Mouse (Mus musculus) ES-Bruce4 (cell line): ENCODE data around the gene Dnm1. TPM values are rescaled to one million over a fixed set of nuclear protein-coding genes. Genes with fewer than 3 reads are reported as not detected.

Experiments
- H3K27ac ChIP-seq: 2 replicates; pipeline ENCODE4 v1.5.1; 2012; ENCODE audit warnings: low read length, inconsistent platforms; ENCODE audit not compliant: insufficient read depth
- H3K27me3 ChIP-seq: 2 replicates; pipeline ENCODE4 v1.6.1; 2012; ENCODE audit warnings: mild to moderate bottlenecking, low read length, inconsistent platforms; ENCODE audit not compliant: control insufficient read depth, poor library complexity, insufficient read depth, severe bottlenecking
- H3K36me3 ChIP-seq: 2 replicates; pipeline ENCODE4 v1.6.1; 2012; ENCODE audit warnings: inconsistent platforms, mild to moderate bottlenecking, low read length, moderate library complexity; ENCODE audit not compliant: control insufficient read depth, poor library complexity, insufficient read depth, severe bottlenecking
- H3K4me1 ChIP-seq: one replicate; pipeline ENCODE4 v1.8.1; 2011; ENCODE audit warnings: low read length; ENCODE audit not compliant: control insufficient read depth, insufficient read depth
- H3K4me3 ChIP-seq: 2 replicates; pipeline ENCODE4 v1.5.1; 2011; ENCODE audit warnings: low read depth, mild to moderate bottlenecking, low read length
- H3K9ac ChIP-seq: 2 replicates; pipeline ENCODE4 v1.6.1; 2012; ENCODE audit warnings: low read depth, mild to moderate bottlenecking, inconsistent platforms; ENCODE audit not compliant: poor library complexity, severe bottlenecking
- H3K9me3 ChIP-seq: replicated peaks from 2 replicates; pipeline ENCODE4 v1.6.1; 2012; ENCODE audit warnings: mild to moderate bottlenecking, low read length, inconsistent platforms; ENCODE audit not compliant: control insufficient read depth, poor library complexity, insufficient read depth, severe bottlenecking
- CTCF ChIP-seq: IDR thresholded peaks from one replicate; pipeline ENCODE4 v1.8.1; 2011; ENCODE audit warnings: low read depth, low read length
- EP300 ChIP-seq: IDR thresholded peaks from 2 replicates; pipeline ENCODE4 v1.6.1; 2011; ENCODE audit warnings: low read depth, low read length; ENCODE audit not compliant: insufficient read depth
- POLR2A ChIP-seq: IDR thresholded peaks from one replicate; pipeline ENCODE4 v1.8.1; 2011; ENCODE audit warnings: low read length; ENCODE audit not compliant: insufficient read depth
- polyA plus RNA-seq: library from polyadenylated mRNA; stranded (reverse); fragments of >200 nt; gene quantifications from 2 replicates; pipeline ENCODE4 v1.2.4, GENCODE M21; 2011; ENCODE audit warnings: low read depth; ENCODE audit not compliant: missing spikeins, insufficient read depth, insufficient read length

Dnm1 gene
- polyA plus RNA-seq, 1 experiment: 11.6 TPM

GRCm38 (mm10) chr2:32325342-32325741 is 27.8 kb downstream of the Dnm1 start:
- no peak overlapping the region for H3K4me3 ChIP-seq
- H3K4me1 ChIP-seq: peaks cover 1% of the 10 kb centered on the region
- H3K9ac ChIP-seq: no peak overlapping the region
- no peaks in the 10 kb centered on the region for H3K9me3 ChIP-seq
- no peak overlapping the region for H3K27ac ChIP-seq
- H3K27me3 ChIP-seq: no peaks in the 10 kb centered on the region
- no peak for TF ChIP-seq POLR2A
- no peak for TF ChIP-seq EP300
- no peak for TF ChIP-seq CTCF
- H3K36me3 ChIP-seq: no peaks in the 10 kb centered on the region

GRCm38 (mm10) chr2:32324322-32324721 is 28.8 kb downstream of the Dnm1 start:
- Histone ChIP-seq H3K9me3 (no peaks in the 10 kb centered on the region), H3K27me3 (no peaks in the 10 kb centered on the region), H3K4me3 (no peak overlapping the region), H3K9ac (no peak overlapping the region), H3K27ac (no peak overlapping the region), H3K36me3 (no peaks in the 10 kb centered on the region), H3K4me1 (peaks cover 1% of the 10 kb centered on the region)
- TF ChIP-seq CTCF (peak; percentile 56), POLR2A (no peak)

- H3K4me1 ChIP-seq: no peaks in the 10 kb centered on the region
- TF ChIP-seq EP300: no peak
- TF ChIP-seq POLR2A: no peak
- TF ChIP-seq CTCF: no peak
- H3K9me3 ChIP-seq: no peaks in the 10 kb centered on the region
- H3K27me3 ChIP-seq: no peaks in the 10 kb centered on the region
- no peak overlapping the region for H3K9ac ChIP-seq
- no peak overlapping the region for H3K4me3 ChIP-seq
- no peak overlapping the region for H3K27ac ChIP-seq
- no peaks in the 10 kb centered on the region for H3K36me3 ChIP-seq
Observed at GRCm38 (mm10) chr2:32322754-32323741, 30.1 kb downstream of the Dnm1 start.

- Histone ChIP-seq H3K4me1 (no peaks in the 10 kb centered on the region), H3K27ac (no peak overlapping the region)
Observed at GRCm38 (mm10) chr2:32321591-32322298, 31.4 kb downstream of the Dnm1 start.

GRCm38 (mm10) chr2:32320721-32321120 is 32.4 kb downstream of the Dnm1 start:
- Histone ChIP-seq H3K9me3 (no peaks in the 10 kb centered on the region), H3K4me1 (no peaks in the 10 kb centered on the region), H3K4me3 (no peak overlapping the region), H3K9ac (no peak overlapping the region), H3K27ac (no peak overlapping the region), H3K27me3 (no peaks in the 10 kb centered on the region), H3K36me3 (no peaks in the 10 kb centered on the region)
- no peak for TF ChIP-seq EP300
- TF ChIP-seq POLR2A: no peak
- no peak for TF ChIP-seq CTCF

More at GRCm38 (mm10) chr2:32321591-32322298, 31.4 kb downstream of the Dnm1 start:
- H3K9me3 ChIP-seq: no peaks in the 10 kb centered on the region
- TF ChIP-seq POLR2A (no peak), EP300 (no peak), CTCF (no peak)
- H3K36me3 ChIP-seq: no peaks in the 10 kb centered on the region
- no peak overlapping the region for H3K4me3 ChIP-seq
- no peaks in the 10 kb centered on the region for H3K27me3 ChIP-seq
- H3K9ac ChIP-seq: no peak overlapping the region
